Mouse (Mus musculus) CH12.LX (cell line): ENCODE data around the gene Nelfb.

Experiments used
- CTCF ChIP-seq, 2 experiments: IDR thresholded peaks in 1 of 2; conservative IDR thresholded peaks in 1 of 2; 2 replicates each; pipeline ENCODE4 v1.5.1; 2011 to 2012; ENCODE audit warnings: low read depth in 2 of 2, low read length in 2 of 2, improper control_type of control experiment in 1 of 2, inconsistent platforms in 1 of 2, mild to moderate bottlenecking in 1 of 2, moderate library complexity in 1 of 2
- E2F4 ChIP-seq: IDR thresholded peaks from 2 replicates; pipeline ENCODE4 v1.6.1; 2011; ENCODE audit warnings: low read depth, low read length, improper control_type of control experiment; ENCODE audit not compliant: insufficient replicate concordance
- JUND ChIP-seq: conservative IDR thresholded peaks from 2 replicates; pipeline ENCODE4 v1.6.1; 2011; ENCODE audit warnings: low read depth, low read length, improper control_type of control experiment
- PAX5 ChIP-seq: IDR thresholded peaks from 2 replicates; pipeline ENCODE4 v1.6.1; 2012; ENCODE audit warnings: low read length, inconsistent platforms, mixed read lengths
- POLR2A ChIP-seq: IDR thresholded peaks from 2 replicates; pipeline ENCODE4 v1.6.1; 2011; ENCODE audit warnings: low read depth, mild to moderate bottlenecking, improper control_type of control experiment, low read length
- TBP ChIP-seq: conservative IDR thresholded peaks from 2 replicates; pipeline ENCODE4 v1.6.1; 2011; ENCODE audit warnings: low read depth, low read length, improper control_type of control experiment
- TCF12 ChIP-seq: IDR thresholded peaks from 2 replicates; pipeline ENCODE4 v1.6.1; 2014; ENCODE audit warnings: low read depth, mild to moderate bottlenecking, inconsistent platforms, low read length, improper control_type of control experiment
- ZKSCAN1 ChIP-seq: IDR thresholded peaks from 2 replicates; pipeline ENCODE4 v1.6.1; 2012; ENCODE audit warnings: low read depth, inconsistent platforms, low read length, improper control_type of control experiment, borderline replicate concordance
- ZNF384 ChIP-seq: IDR thresholded peaks from 2 replicates; pipeline ENCODE4 v1.6.1; 2012; ENCODE audit warnings: low read depth, low read length, improper control_type of control experiment, inconsistent platforms

GRCm38 (mm10) chr2:25176573-25176972 is 34.7 kb downstream of the Nelfb start:
- TF ChIP-seq POLR2A: no peak
- no peak for TF ChIP-seq ZNF384
- TF ChIP-seq JUND: no peak
- no peak for TF ChIP-seq PAX5
- TF ChIP-seq ZKSCAN1: no peak
- TF ChIP-seq TBP: no peak
- no peak for TF ChIP-seq CTCF (conservative IDR thresholded peaks at IDR 0.05 in 1 of 2, IDR thresholded peaks at IDR 0.05 in 1 of 2; ENCODE audit: low read depth in 2 of 2, low read length in 2 of 2)
- no peak for TF ChIP-seq E2F4
- no peak for TF ChIP-seq TCF12
